Mouse (Mus musculus): Measurements from ENCODE around the gene Gjb4. TPM values are rescaled to one million over a fixed set of nuclear protein-coding genes. Genes with fewer than 3 reads are reported as not detected.

The Gjb4 gene
- polyA plus RNA-seq, 1 experiment from 2014 or later: not detected

DNA sequence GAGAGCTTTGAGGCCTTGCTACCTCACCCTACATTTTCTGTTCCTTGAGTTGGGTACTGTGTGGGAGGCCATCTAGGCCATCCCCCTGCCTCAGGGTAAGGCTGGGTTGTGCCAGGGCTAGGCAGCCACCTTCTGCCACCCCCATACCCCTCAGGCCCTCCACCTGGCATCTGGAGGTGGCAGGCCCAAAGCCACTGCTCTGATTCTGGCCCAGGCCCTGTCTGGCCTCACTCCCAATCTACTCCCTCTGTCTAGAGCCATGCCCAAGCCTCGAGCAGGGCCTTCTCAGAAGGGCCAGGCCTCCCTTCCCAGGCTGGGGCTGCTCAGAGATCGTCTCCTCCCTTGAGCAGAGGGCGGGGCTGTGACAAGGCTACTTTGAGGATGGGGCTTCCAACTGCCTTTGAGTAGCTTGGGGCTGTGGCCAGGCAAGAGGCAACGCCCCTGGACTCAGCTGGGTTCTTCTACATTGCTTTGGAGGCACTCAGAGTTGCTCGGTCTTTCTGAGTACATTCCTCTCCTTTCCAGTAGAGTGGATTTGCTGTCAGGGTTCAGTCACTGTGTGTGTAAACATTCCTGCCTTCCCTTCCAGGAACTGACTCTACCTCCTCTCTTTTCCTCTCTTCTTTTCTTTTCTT is 18.9 kb downstream of the Gjb4 start:
- Histone ChIP-seq H3K9me3 (ENCODE audit: control insufficient read depth, low read depth, low read length) (no peaks in the 10 kb centered on the region), H3K4me2 (replicated peaks; ENCODE audit: low read depth, low read length) (no peak overlapping the region), H3K27me3 (ENCODE audit: control insufficient read depth, insufficient read depth, low read length) (peaks cover 17% of the 10 kb centered on the region), H3K4me3 (ENCODE audit: low read depth, low read length) (no peak overlapping the region), H3K4me1 (ENCODE audit: control insufficient read depth, insufficient read depth, low read length) (peaks cover 8% of the 10 kb centered on the region; the same call in 1 of the 2 replicates), H3K36me3 (ENCODE audit: control insufficient read depth, insufficient read depth, low read length) (no peaks in the 10 kb centered on the region), H3K9ac (replicated peaks; ENCODE audit: low read depth, low read length) (no peak overlapping the region), H3K27ac (ENCODE audit: low read length) (no peak overlapping the region)
- 20% methylated on average over 5 of the region's 5 CpGs for WGBS
- ATAC-seq (ENCODE audit: insufficient number of reproducible peaks, insufficient read depth, low FRiP score, low read depth): no peak

DNA sequence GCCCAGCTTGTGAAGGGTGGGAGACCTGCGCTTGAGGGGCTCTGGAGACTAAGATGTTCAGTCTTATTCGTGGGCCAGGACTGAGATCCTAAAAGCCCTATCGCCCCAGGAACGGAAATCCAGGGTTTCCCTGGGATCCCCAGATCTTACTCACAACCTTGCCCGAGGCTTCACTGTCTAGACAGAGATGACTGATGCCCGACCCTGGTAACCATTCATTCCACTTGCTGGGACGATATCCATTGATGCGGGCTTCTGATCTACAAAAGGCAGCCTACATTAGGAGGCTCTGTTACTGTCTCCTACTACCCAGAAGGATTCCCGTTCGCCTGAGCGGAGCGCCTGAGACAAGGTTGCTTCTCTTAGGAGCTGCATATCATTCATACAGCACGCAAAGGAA is 22.7 kb downstream of the Gjb4 start:
- 28% methylated on average over 13 of the region's 13 CpGs for WGBS
- no peak for ATAC-seq (ENCODE audit: insufficient number of reproducible peaks, insufficient read depth, low FRiP score, low read depth)
- no peaks in the 10 kb centered on the region for H3K36me3 ChIP-seq (ENCODE audit: control insufficient read depth, insufficient read depth, low read length)
- no peak overlapping the region for H3K4me2 ChIP-seq (replicated peaks; ENCODE audit: low read depth, low read length)
- peaks cover 8% of the 10 kb centered on the region; the same call in 1 of the 2 replicates for H3K4me1 ChIP-seq (ENCODE audit: control insufficient read depth, insufficient read depth, low read length)
- H3K9ac ChIP-seq (replicated peaks; ENCODE audit: low read depth, low read length): no peak overlapping the region
- H3K4me3 ChIP-seq (ENCODE audit: low read depth, low read length): no peak overlapping the region
- H3K27me3 ChIP-seq (ENCODE audit: control insufficient read depth, insufficient read depth, low read length): peaks cover 32% of the 10 kb centered on the region
- H3K27ac ChIP-seq (ENCODE audit: low read length): no peak overlapping the region
- no peaks in the 10 kb centered on the region for H3K9me3 ChIP-seq (ENCODE audit: control insufficient read depth, low read depth, low read length)

DNA sequence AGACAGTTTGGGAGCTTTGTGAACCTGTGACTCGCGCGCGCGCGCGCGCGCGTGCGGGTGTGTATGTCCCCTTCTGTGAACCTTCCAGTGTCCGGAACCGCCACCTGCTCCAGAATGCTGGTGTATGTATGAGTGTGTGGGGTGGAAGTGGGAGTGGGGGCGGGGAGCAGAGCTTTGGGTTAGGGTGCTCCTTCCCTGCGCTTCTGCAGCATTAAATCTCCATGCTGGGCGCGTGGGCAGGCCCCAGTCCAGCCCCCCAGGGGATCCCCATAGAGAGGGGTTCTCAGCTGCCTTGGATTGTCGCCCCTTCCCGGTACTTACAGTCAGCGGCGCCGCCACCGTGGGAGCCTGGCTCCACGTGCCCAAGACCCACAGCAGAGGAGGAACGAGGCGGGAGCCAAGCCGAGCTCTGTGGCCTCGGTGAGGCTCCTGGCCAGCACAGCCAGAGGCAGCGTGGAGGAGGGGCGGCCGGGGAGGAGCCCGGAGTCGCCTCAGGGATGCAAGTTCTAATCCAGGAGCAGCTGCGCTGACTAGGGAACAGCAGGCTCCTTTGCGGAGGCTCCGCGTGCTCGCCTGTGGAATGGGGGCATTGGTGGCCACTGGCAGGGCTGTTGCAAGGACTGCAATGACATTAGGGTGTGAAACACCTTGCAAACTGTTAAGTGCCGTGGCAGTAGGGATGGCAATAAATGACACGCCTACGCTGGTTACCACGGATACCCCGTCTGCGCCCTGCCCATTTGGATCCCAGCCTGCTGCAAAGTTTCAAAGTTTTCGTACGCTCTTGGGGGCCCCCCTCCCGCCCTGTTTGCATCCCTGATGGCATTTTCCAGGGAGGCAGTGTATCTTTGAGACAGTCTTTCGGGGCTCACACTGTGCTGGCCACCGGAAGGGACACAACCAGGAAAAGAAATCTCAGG is 23.4 kb downstream of the Gjb4 start, which contains the start of gene Gjb3:
Gene Gjb3, minus strand, starts transcription at position 664 of the 920 bp plus-strand sequence.
- Histone ChIP-seq H3K9ac (replicated peaks; ENCODE audit: low read depth, low read length) (no peak within 1 kb of the TSS), H3K27me3 (ENCODE audit: control insufficient read depth, insufficient read depth, low read length) (peaks cover 34% of the 10 kb centered on the region), H3K9me3 (ENCODE audit: control insufficient read depth, low read depth, low read length) (no peaks in the 10 kb centered on the region), H3K4me3 (ENCODE audit: low read depth, low read length) (peak within 1 kb of the TSS; percentile 24), H3K27ac (ENCODE audit: low read length) (no peak within 1 kb of the TSS), H3K4me2 (replicated peaks; ENCODE audit: low read depth, low read length) (peak within 1 kb of the TSS; percentile 40), H3K36me3 (ENCODE audit: control insufficient read depth, insufficient read depth, low read length) (no peaks in the 10 kb centered on the region), H3K4me1 (ENCODE audit: control insufficient read depth, insufficient read depth, low read length) (peaks cover 8% of the 10 kb centered on the region; the same call in 1 of the 2 replicates)
- 1% methylated on average over 49 of the region's 49 CpGs for WGBS
- no peak for ATAC-seq (ENCODE audit: insufficient number of reproducible peaks, insufficient read depth, low FRiP score, low read depth)

DNA sequence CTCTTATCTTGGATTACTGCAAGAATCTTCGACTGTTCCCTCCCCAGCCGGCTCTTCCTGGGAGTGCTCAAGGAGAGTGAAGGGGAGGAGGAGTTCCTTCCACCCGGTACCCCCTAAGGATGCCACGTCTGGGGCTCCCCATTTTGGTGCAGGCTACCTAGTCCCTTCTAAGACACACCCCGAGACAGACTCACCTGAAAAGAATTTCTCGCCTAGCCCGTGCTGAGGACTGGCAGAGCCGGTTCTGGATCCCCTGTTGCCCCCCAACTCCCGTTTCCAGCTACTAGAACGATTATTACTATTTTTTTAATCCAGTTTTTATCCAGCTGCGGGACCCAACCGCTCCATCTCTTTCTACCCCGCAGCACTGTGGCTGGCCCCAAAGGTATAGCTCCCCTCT is 24.1 kb downstream of the Gjb4 start:
- Histone ChIP-seq H3K27ac (ENCODE audit: low read length) (no peak overlapping the region), H3K4me1 (ENCODE audit: control insufficient read depth, insufficient read depth, low read length) (peaks cover 8% of the 10 kb centered on the region; the same call in 1 of the 2 replicates), H3K9me3 (ENCODE audit: control insufficient read depth, low read depth, low read length) (no peaks in the 10 kb centered on the region), H3K4me3 (ENCODE audit: low read depth, low read length) (peak overlapping the region; percentile 24), H3K36me3 (ENCODE audit: control insufficient read depth, insufficient read depth, low read length) (no peaks in the 10 kb centered on the region), H3K4me2 (replicated peaks; ENCODE audit: low read depth, low read length) (peak overlapping the region; percentile 40), H3K27me3 (ENCODE audit: control insufficient read depth, insufficient read depth, low read length) (peaks cover 34% of the 10 kb centered on the region), H3K9ac (replicated peaks; ENCODE audit: low read depth, low read length) (no peak overlapping the region)
- 1% methylated on average over 13 of the region's 13 CpGs for WGBS
- no peak for ATAC-seq (ENCODE audit: insufficient number of reproducible peaks, insufficient read depth, low FRiP score, low read depth)

DNA sequence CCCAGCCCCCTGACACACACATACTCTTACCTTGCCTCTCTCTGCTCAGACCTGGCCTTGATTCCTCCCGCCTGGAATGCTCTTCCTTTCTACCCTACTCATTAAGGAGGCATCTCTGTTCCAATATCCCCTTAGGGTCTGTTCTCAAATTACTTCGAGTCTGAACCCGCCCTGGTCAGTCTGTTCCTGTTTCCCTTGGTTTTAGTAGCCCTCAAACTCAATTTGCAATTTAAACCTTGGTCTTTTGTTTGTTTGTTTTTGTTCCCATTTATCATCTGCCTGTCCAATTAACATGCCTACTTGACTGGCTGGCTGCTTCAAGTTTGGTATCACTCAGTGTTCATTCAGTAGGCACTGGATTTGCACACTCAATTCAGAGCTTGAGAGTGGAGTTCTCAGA is 24.8 kb downstream of the Gjb4 start:
- no peak overlapping the region for H3K9ac ChIP-seq (replicated peaks; ENCODE audit: low read depth, low read length)
- H3K27ac ChIP-seq (ENCODE audit: low read length): no peak overlapping the region
- H3K9me3 ChIP-seq (ENCODE audit: control insufficient read depth, low read depth, low read length): no peaks in the 10 kb centered on the region
- H3K4me1 ChIP-seq (ENCODE audit: control insufficient read depth, insufficient read depth, low read length): peaks cover 8% of the 10 kb centered on the region; the same call in 1 of the 2 replicates
- ATAC-seq (ENCODE audit: insufficient number of reproducible peaks, insufficient read depth, low FRiP score, low read depth): no peak
- H3K36me3 ChIP-seq (ENCODE audit: control insufficient read depth, insufficient read depth, low read length): no peaks in the 10 kb centered on the region
- WGBS: 6% methylated on average over 3 of the region's 3 CpGs
- H3K27me3 ChIP-seq (ENCODE audit: control insufficient read depth, insufficient read depth, low read length): peaks cover 34% of the 10 kb centered on the region
- H3K4me2 ChIP-seq (replicated peaks; ENCODE audit: low read depth, low read length): no peak overlapping the region
- H3K4me3 ChIP-seq (ENCODE audit: low read depth, low read length): no peak overlapping the region

DNA sequence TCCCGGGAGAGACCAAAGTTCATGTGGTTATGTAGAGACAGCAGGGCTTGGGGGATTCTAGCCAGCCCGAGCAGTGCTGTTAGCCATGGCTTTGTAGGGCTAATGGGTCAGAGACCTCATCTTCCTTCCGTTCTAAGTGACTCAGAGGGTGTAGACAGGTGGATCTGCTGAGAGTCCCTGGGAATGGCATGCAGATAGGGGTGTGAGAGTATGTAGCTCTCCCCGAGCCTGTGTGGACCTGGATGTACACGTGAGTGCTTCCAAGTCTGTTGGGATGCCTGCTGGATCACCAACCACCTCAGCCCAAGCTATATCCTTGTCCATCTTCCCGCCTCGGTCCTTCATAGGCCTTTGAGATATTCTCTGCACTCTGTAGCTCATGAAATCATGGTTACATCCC is 25.5 kb downstream of the Gjb4 start:
- Histone ChIP-seq H3K27me3 (ENCODE audit: control insufficient read depth, insufficient read depth, low read length) (peaks cover 34% of the 10 kb centered on the region), H3K9me3 (ENCODE audit: control insufficient read depth, low read depth, low read length) (no peaks in the 10 kb centered on the region), H3K9ac (replicated peaks; ENCODE audit: low read depth, low read length) (no peak overlapping the region), H3K27ac (ENCODE audit: low read length) (no peak overlapping the region), H3K36me3 (ENCODE audit: control insufficient read depth, insufficient read depth, low read length) (no peaks in the 10 kb centered on the region), H3K4me3 (ENCODE audit: low read depth, low read length) (no peak overlapping the region), H3K4me1 (ENCODE audit: control insufficient read depth, insufficient read depth, low read length) (peaks cover 8% of the 10 kb centered on the region; the same call in 1 of the 2 replicates), H3K4me2 (replicated peaks; ENCODE audit: low read depth, low read length) (no peak overlapping the region)
- WGBS: 64% methylated on average over 7 of the region's 7 CpGs
- ATAC-seq (ENCODE audit: insufficient number of reproducible peaks, insufficient read depth, low FRiP score, low read depth): no peak

DNA sequence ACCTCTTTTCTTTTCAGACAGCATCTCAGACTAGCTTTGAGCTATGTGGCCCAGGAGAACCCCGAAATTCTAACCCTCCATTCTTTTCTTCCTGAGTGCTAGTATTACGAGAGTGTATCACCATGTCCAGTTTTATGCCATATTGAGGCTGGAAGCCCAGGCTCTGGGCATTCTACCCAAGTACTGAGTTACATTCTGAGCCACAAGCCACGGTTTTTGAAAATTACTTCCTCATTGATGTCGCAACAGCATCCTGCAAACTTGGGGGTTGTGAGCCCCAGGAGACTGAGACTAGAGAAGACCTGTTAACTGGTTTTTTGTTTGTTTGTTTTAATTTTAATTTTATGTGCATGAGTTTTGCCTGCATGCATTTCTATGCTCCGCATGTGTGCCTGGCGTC is 26.1 kb downstream of the Gjb4 start:
- H3K27me3 ChIP-seq (ENCODE audit: control insufficient read depth, insufficient read depth, low read length): peaks cover 31% of the 10 kb centered on the region

DNA sequence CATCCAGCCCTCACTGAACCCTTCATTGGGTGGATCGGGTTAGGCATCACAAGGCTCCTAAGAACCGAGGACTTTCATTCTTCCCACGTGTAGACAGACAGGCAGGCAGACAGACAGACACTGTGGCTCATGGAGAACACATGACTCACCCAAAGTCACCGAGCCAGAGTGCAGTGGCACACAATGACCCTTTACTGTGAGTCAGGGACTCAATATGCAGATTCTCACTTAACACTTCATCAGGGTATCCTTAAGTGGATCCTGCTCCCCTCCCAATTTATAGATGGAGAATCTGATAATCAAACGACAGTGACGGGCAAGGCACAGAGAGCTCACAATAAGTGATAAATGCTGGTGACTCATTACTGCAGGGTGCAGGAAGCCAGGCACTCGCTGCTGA is 26.6 kb downstream of the Gjb4 start:
- Histone ChIP-seq H3K9ac (replicated peaks; ENCODE audit: low read depth, low read length) (no peak overlapping the region), H3K27ac (ENCODE audit: low read length) (no peak overlapping the region), H3K4me2 (replicated peaks; ENCODE audit: low read depth, low read length) (no peak overlapping the region), H3K9me3 (ENCODE audit: control insufficient read depth, low read depth, low read length) (no peaks in the 10 kb centered on the region), H3K27me3 (ENCODE audit: control insufficient read depth, insufficient read depth, low read length) (peaks cover 30% of the 10 kb centered on the region), H3K4me1 (ENCODE audit: control insufficient read depth, insufficient read depth, low read length) (peaks cover 8% of the 10 kb centered on the region; the same call in 1 of the 2 replicates), H3K36me3 (ENCODE audit: control insufficient read depth, insufficient read depth, low read length) (no peaks in the 10 kb centered on the region), H3K4me3 (ENCODE audit: low read depth, low read length) (no peak overlapping the region)
- no peak for ATAC-seq (ENCODE audit: insufficient number of reproducible peaks, insufficient read depth, low FRiP score, low read depth)
- 50% methylated on average over 7 of the region's 7 CpGs for WGBS

More for the DNA sequence above, 26.1 kb downstream of the Gjb4 start:
- 77% methylated on average over 6 of the region's 6 CpGs for WGBS
- Histone ChIP-seq H3K9ac (replicated peaks; ENCODE audit: low read depth, low read length) (no peak overlapping the region), H3K27ac (ENCODE audit: low read length) (no peak overlapping the region), H3K4me2 (replicated peaks; ENCODE audit: low read depth, low read length) (no peak overlapping the region), H3K36me3 (ENCODE audit: control insufficient read depth, insufficient read depth, low read length) (no peaks in the 10 kb centered on the region), H3K4me3 (ENCODE audit: low read depth, low read length) (no peak overlapping the region), H3K4me1 (ENCODE audit: control insufficient read depth, insufficient read depth, low read length) (peaks cover 8% of the 10 kb centered on the region; the same call in 1 of the 2 replicates), H3K9me3 (ENCODE audit: control insufficient read depth, low read depth, low read length) (no peaks in the 10 kb centered on the region)
- ATAC-seq (ENCODE audit: insufficient number of reproducible peaks, insufficient read depth, low FRiP score, low read depth): no peak
